Mouse (Mus musculus) testis, adult 2 months (tissue): ENCODE measurements around the gene Fscn2.

Source experiments
- CTCF ChIP-seq: fragments of 200-500 bp; IDR thresholded peaks from 2 replicates; pipeline ENCODE4 v1.5.1; 2012; ENCODE audit warnings: low read depth, mild to moderate bottlenecking, inconsistent platforms, low read length, moderate library complexity; ENCODE audit not compliant: control insufficient read depth, insufficient read depth, insufficient replicate concordance
- POLR2A ChIP-seq: fragments of 200-500 bp; IDR thresholded peaks from 2 replicates; pipeline ENCODE4 v1.6.1; 2012; ENCODE audit warnings: low read depth, mild to moderate bottlenecking, inconsistent platforms, low read length, moderate library complexity; ENCODE audit not compliant: control insufficient read depth

DNA sequence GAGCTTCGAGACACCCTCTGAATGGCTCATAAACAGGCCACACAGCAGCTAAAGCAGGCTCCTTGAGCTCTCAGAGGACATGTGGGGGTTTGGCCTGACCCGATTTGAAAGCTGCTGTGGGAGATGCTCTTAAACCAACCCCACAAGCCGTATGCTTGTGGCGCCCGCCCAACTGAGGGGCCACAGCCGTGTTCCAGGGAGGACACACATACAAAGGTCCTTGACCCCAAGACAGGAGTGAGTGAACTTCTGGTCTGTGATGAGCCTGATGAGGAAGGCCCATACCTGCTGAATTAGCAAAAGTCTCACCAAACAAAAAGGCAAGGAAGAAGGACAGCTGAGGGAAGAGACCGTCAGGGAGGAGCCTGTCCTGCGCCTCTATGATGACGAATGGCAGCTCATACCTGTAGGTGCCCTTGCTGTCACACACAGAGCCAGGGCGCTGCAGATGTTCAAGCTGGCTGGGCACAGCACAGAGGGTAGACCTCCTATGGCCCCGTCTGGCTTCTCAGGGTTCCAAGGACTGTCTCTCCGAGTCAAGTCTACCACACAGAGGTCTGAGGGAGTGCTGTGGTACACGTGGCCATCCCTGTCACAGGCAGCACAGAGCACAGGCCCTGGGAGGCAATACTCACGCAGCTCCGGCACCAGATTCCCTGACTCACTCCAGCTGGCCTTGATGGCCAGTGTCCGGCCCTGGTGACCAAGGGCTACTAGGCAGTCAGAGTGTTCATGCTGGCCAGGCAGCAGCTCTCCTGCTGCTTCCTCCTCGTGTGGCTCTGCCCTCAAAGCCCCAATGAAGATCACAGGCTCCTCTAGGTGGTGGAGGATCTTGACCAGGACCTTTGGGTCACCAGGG lies 15.2 kb downstream of the Fscn2 start:
- TF ChIP-seq CTCF: no peak
- no peak for TF ChIP-seq POLR2A
